Mouse (Mus musculus) effector memory CD4-positive, alpha-beta T cell, adult 5 months (primary cell): ENCODE results near the gene Npy. TPM values are rescaled to one million over a fixed set of nuclear protein-coding genes. Genes with fewer than 3 reads are reported as not detected.

ENCODE experiments used
- polyA plus RNA-seq: library from polyadenylated mRNA; unstranded; fragments of 100-300 nt; shearing (Covaris generic); gene quantifications from one replicate; pipeline ENCODE4 v1.2.1, GENCODE M21; 2017

Npy gene
- not detected for polyA plus RNA-seq

GRCm38 (mm10) chr6:49821961-49822870 lies at the start of gene Npy:
Gene Npy, plus strand, starts transcription at chr6:49822710.

